Mouse (Mus musculus) midbrain, postnatal 0 days (tissue): ENCODE results near the gene Rps18. TPM values are rescaled to one million over a fixed set of nuclear protein-coding genes. Genes with fewer than 3 reads are reported as not detected.

ENCODE experiments used
- ATAC-seq: fragments of 200-750 bp; cut with Nextera tagmentation; 2 replicates; pipeline ENCODE4 v1.8.0; 2017; ENCODE audit warnings: moderate number of reproducible peaks, mild to moderate bottlenecking, moderate TSS enrichment, moderate library complexity; ENCODE audit not compliant: low FRiP score
- DNase-seq: peaks from one replicate; pipeline ENCODE4 v3.0.0-alpha.2; 2015; ENCODE audit warnings: low spot score
- H3K27ac ChIP-seq: fragments of 300-500 bp; sonication (generic); 2 replicates; pipeline ENCODE4 v1.5.1; 2014; ENCODE audit warnings: low read depth, mild to moderate bottlenecking, low read length, mixed read lengths
- H3K27me3 ChIP-seq: fragments of 300-500 bp; sonication (generic); 2 replicates; pipeline ENCODE4 v1.6.1; 2014; ENCODE audit warnings: low read length, control low read depth, mixed read lengths; ENCODE audit not compliant: insufficient read depth
- H3K36me3 ChIP-seq: fragments of 300-500 bp; sonication (generic); 2 replicates; pipeline ENCODE4 v1.6.1; 2014; ENCODE audit warnings: low read length, control low read depth, mixed read lengths; ENCODE audit not compliant: insufficient read depth
- H3K4me1 ChIP-seq: fragments of 300-500 bp; sonication (generic); 2 replicates; pipeline ENCODE4 v1.6.1; 2014; ENCODE audit warnings: mild to moderate bottlenecking, control low read depth, antibody characterized with exemption, low read length, mixed read lengths; ENCODE audit not compliant: insufficient read depth
- H3K4me2 ChIP-seq: fragments of 300-500 bp; sonication (generic); 2 replicates; pipeline ENCODE4 v1.6.1; 2014; ENCODE audit warnings: low read depth, mild to moderate bottlenecking, low read length, mixed read lengths; ENCODE audit not compliant: poor library complexity, severe bottlenecking
- H3K4me3 ChIP-seq: fragments of 300-500 bp; sonication (generic); 2 replicates; pipeline ENCODE4 v1.5.1; 2014; ENCODE audit warnings: low read depth, mild to moderate bottlenecking, low read length, moderate library complexity
- H3K9ac ChIP-seq: fragments of 300-500 bp; sonication (generic); replicated peaks from 2 replicates; pipeline ENCODE4 v1.6.1; 2014; ENCODE audit warnings: mild to moderate bottlenecking, low read length, moderate library complexity, mixed read lengths; ENCODE audit not compliant: poor library complexity, severe bottlenecking
- H3K9me3 ChIP-seq: fragments of 300-500 bp; sonication (generic); 2 replicates; pipeline ENCODE4 v1.6.1; 2016; ENCODE audit warnings: low read length, control low read depth
- CTCF ChIP-seq: IDR thresholded peaks from 2 replicates; pipeline ENCODE4 v1.5.1; 2016; ENCODE audit warnings: antibody characterized with exemption, mild to moderate bottlenecking
- WGBS: fragments of 180-500 bp; shearing (Covaris S2); extraction: QIAGEN DNeasy Blood & Tissue Kit; methylation state at CpG from one replicate; pipeline ENCODE4 v1.1.7; 2014; 5-methylcytosine and 5-hydroxymethylcytosine counted together
- polyA plus RNA-seq: library from polyadenylated mRNA; unstranded; fragments of >200 nt; fragmentation: Nextera tagmentation; extraction: Ambion mirVana; gene quantifications from 2 replicates; pipeline ENCODE4 v1.2.1, GENCODE M21; 2015
- total RNA-seq: library from RNA; depleted of rRNA; stranded (reverse); fragments of >200 nt; gene quantifications from 2 replicates; pipeline ENCODE4 v1.2.3, GENCODE M21; 2014

Rps18 gene
- total and polyA plus RNA-seq, 2 experiments from 2014 or later, result 742 to 751 TPM

GRCm38 (mm10) chr17:33972691-33973090 lies 16.9 kb upstream of the Rps18 start:
- no peak for ATAC-seq

GRCm38 (mm10) chr17:33969394-33969793 lies 13.6 kb upstream of the Rps18 start:
- Histone ChIP-seq H3K27ac (no peak overlapping the region), H3K4me1 (no peaks in the 10 kb centered on the region), H3K4me3 (no peak overlapping the region), H3K36me3 (peaks cover 16% of the 10 kb centered on the region; the same call in 1 of the 2 replicates), H3K9me3 (0 out of 2 replicates have a peak, but pooled peaks cover 2% of the 10 kb centered on the region), H3K4me2 (no peak overlapping the region), H3K9ac (no peak overlapping the region), H3K27me3 (peaks cover 14% of the 10 kb centered on the region)
- 78% methylated on average over 4 of the region's 4 CpGs for WGBS
- ATAC-seq (no peak), DNase-seq (no peak)
- TF ChIP-seq CTCF, result peak; percentile 45

More at GRCm38 (mm10) chr17:33972691-33973090, 16.9 kb upstream of the Rps18 start:
- Histone ChIP-seq H3K9me3 (0 out of 2 replicates have a peak, but pooled peaks cover 2% of the 10 kb centered on the region), H3K4me3 (no peak overlapping the region), H3K27me3 (peaks cover 27% of the 10 kb centered on the region), H3K4me1 (no peaks in the 10 kb centered on the region), H3K4me2 (no peak overlapping the region), H3K9ac (no peak overlapping the region), H3K27ac (no peak overlapping the region), H3K36me3 (no peaks in the 10 kb centered on the region)
- TF ChIP-seq CTCF, result no peak
- DNase-seq, result no peak
- WGBS, result 13% methylated on average over 1 of the region's 1 CpGs

GRCm38 (mm10) chr17:33968927-33969326 lies 13.1 kb upstream of the Rps18 start:
- Histone ChIP-seq H3K4me2 (peak overlapping the region; percentile 18; the same call in 1 of the 2 replicates), H3K27ac (no peak overlapping the region), H3K27me3 (peaks cover 11% of the 10 kb centered on the region), H3K4me1 (no peaks in the 10 kb centered on the region), H3K36me3 (peaks cover 16% of the 10 kb centered on the region; the same call in 1 of the 2 replicates), H3K4me3 (no peak overlapping the region), H3K9me3 (0 out of 2 replicates have a peak, but pooled peaks cover 2% of the 10 kb centered on the region), H3K9ac (no peak overlapping the region)
- peak; percentile 66 for DNase-seq
- peak; percentile 69 for ATAC-seq
- peak; percentile 73 for TF ChIP-seq CTCF
- 34% methylated on average over 5 of the region's 5 CpGs for WGBS

- peak; percentile 78 for ATAC-seq
- peak overlapping the region; percentile 18; the same call in 1 of the 2 replicates for H3K4me2 ChIP-seq
Observed at GRCm38 (mm10) chr17:33968489-33968888, 12.7 kb upstream of the Rps18 start.

GRCm38 (mm10) chr17:33965846-33966550 lies 10.2 kb upstream of the Rps18 start:
- no peak for DNase-seq
- H3K4me2 ChIP-seq, result no peak overlapping the region
- no peak overlapping the region for H3K9ac ChIP-seq
- no peak for TF ChIP-seq CTCF
- peaks cover 40% of the 10 kb centered on the region for H3K36me3 ChIP-seq
- H3K27me3 ChIP-seq, result no peaks in the 10 kb centered on the region
- ATAC-seq, result no peak
- WGBS, result 91% methylated on average over 16 of the region's 16 CpGs
- H3K4me3 ChIP-seq, result no peak overlapping the region
- H3K27ac ChIP-seq, result no peak overlapping the region
- 0 out of 2 replicates have a peak, but pooled peaks cover 2% of the 10 kb centered on the region for H3K9me3 ChIP-seq
- no peaks in the 10 kb centered on the region for H3K4me1 ChIP-seq

More at GRCm38 (mm10) chr17:33968489-33968888, 12.7 kb upstream of the Rps18 start:
- DNase-seq, result peak; percentile 87
- H3K27me3 ChIP-seq, result peaks cover 6% of the 10 kb centered on the region
- H3K27ac ChIP-seq, result no peak overlapping the region
- no peak overlapping the region for H3K9ac ChIP-seq
- no peaks in the 10 kb centered on the region for H3K4me1 ChIP-seq
- H3K9me3 ChIP-seq, result 0 out of 2 replicates have a peak, but pooled peaks cover 2% of the 10 kb centered on the region
- peaks cover 17% of the 10 kb centered on the region; the same call in 1 of the 2 replicates for H3K36me3 ChIP-seq
- TF ChIP-seq CTCF, result peak; percentile 93
- H3K4me3 ChIP-seq, result no peak overlapping the region
- 4% methylated on average over 9 of the region's 9 CpGs for WGBS
